Mouse (Mus musculus) cerebellum, adult 8-10 months (tissue): ENCODE measurements around the gene Gm29427.

Experiments
- DNase-seq: peaks from one replicate; pipeline ENCODE4 v3.0.0; 2022

Gm29427 gene

GRCm38 (mm10) chr1:130644103-130644502, 71.5 kb downstream of the Gm29427 start:
- no peak for DNase-seq

- no peak for DNase-seq
Measured at GRCm38 (mm10) chr1:130640967-130641366, 74.6 kb downstream of the Gm29427 start.

GRCm38 (mm10) chr1:130633761-130634410, 81.7 kb downstream of the Gm29427 start:
- DNase-seq, result peak; percentile 10

- DNase-seq, result no peak
Measured at GRCm38 (mm10) chr1:130633316-130633715, 82.3 kb downstream of the Gm29427 start.

DNA sequence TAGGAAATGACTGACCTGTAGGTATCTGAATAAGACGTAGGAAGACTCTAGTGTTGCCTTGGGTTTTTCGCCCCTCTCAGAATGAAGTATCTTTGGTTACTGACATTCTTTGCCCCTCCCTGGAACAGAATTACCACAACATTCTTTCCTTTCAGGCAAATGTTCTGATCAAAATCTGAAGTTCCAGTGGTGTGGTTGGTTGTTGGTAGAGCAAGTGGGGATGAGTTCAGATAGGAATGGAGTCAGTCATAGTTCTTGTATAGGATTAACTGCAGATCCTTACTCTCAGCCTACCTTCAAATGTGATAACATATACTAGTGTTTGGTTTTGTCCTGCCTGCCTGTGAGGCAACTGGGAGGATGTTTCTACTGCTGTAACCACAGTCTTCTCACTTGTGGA, 86.1 kb downstream of the Gm29427 start, which contains the start of gene Zp3r:
Gene Zp3r (minus strand): TSS at position 101 of the 400 bp plus-strand sequence.
- DNase-seq, result no peak
